In the genomic region with DNA sequence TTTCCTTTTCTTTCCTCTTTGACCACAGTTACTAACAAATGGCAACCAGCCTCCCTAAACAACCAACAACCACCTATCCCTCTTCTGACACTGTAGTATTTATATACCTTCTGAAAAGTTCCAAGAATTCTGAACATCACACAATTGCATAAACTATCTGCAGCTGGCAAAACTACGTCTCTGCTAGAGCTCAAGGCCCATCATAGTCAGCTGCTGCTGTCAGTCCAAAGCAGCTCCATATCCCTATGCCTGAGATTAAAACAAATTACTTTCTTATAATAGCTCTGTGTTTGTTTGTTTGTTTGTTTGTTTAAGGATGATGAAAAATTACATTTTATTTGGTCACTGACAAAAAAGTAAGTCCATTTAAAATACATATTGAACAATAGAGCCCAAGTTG, we compare ENCODE assay signal across 32 mouse cellular contexts. TPM values are rescaled to one million over a fixed set of nuclear protein-coding genes. Genes with fewer than 3 reads are reported as not detected.
"Had no signal": no experiment of that assay in that cellular context is flagged by ENCODE, and none has a peak within 500 bp of the region (broad histone marks: within the 10 kb centered on the region; RNA-seq: fewer than 3 reads in every experiment).

No protein-coding gene starts in this region.

- H3K4me1 ChIP-seq: embryonic facial prominence, embryonic 12.5 days; embryonic facial prominence, embryonic 13.5 days; embryonic facial prominence, embryonic 15.5 days; forebrain, embryonic 10.5 days; forebrain, embryonic 12.5 days; forebrain, embryonic 13.5 days; forebrain, embryonic 15.5 days had no signal

- H3K27ac ChIP-seq: embryonic facial prominence, embryonic 12.5 days; embryonic facial prominence, embryonic 13.5 days; embryonic facial prominence, embryonic 15.5 days; forebrain, embryonic 10.5 days; forebrain, embryonic 12.5 days; forebrain, embryonic 13.5 days; forebrain, embryonic 15.5 days; gastrocnemius, adult 2 months; heart, adult 2 months had no signal

- H3K36me3 ChIP-seq: embryonic facial prominence, embryonic 12.5 days; embryonic facial prominence, embryonic 13.5 days; embryonic facial prominence, embryonic 15.5 days; forebrain, embryonic 10.5 days; forebrain, embryonic 12.5 days; forebrain, embryonic 15.5 days had no signal

- H3K4me2 ChIP-seq: embryonic facial prominence, embryonic 12.5 days; embryonic facial prominence, embryonic 13.5 days; embryonic facial prominence, embryonic 15.5 days; forebrain, embryonic 12.5 days; forebrain, embryonic 13.5 days; forebrain, embryonic 15.5 days had no signal

- ATAC-seq: forebrain, embryonic 13.5 days; forebrain, embryonic 14.5 days; forebrain, embryonic 15.5 days; forebrain, embryonic 16.5 days; forebrain, postnatal 0 days had no signal

- H3K9ac ChIP-seq: embryonic facial prominence, embryonic 12.5 days; embryonic facial prominence, embryonic 13.5 days; embryonic facial prominence, embryonic 15.5 days; forebrain, embryonic 12.5 days; forebrain, embryonic 13.5 days; forebrain, embryonic 15.5 days; forebrain, postnatal 0 days had no signal

- H3K27me3 ChIP-seq: embryonic facial prominence, embryonic 12.5 days; embryonic facial prominence, embryonic 13.5 days; embryonic facial prominence, embryonic 15.5 days; forebrain, embryonic 12.5 days; forebrain, embryonic 13.5 days; forebrain, embryonic 15.5 days had no signal

- H3K9me3 ChIP-seq: embryonic facial prominence, embryonic 12.5 days; embryonic facial prominence, embryonic 13.5 days; embryonic facial prominence, embryonic 15.5 days; forebrain, embryonic 10.5 days; forebrain, embryonic 12.5 days; forebrain, embryonic 13.5 days; forebrain, embryonic 15.5 days had no signal

- DNase-seq: cerebellum, adult 2 months; cerebellum, adult 8-10 months; cerebellum, adult 9-10 months; cerebellum, adult 9-11 months; cerebellum, postnatal 10 days; cerebellum, postnatal 14 days; cerebellum, postnatal 25 days; cerebellum, postnatal 36 days; embryo, embryonic 11 days; forebrain, postnatal 0 days; gastrocnemius, adult 2 months; gastrocnemius, postnatal 10 days; gastrocnemius, postnatal 14 days; gastrocnemius, postnatal 25 days; gastrocnemius, postnatal 36 days; heart, adult 11 months; heart, adult 18-20 months; heart, adult 2 months had no signal

- H3K4me3 ChIP-seq: embryonic facial prominence, embryonic 12.5 days; embryonic facial prominence, embryonic 13.5 days; embryonic facial prominence, embryonic 15.5 days; erythroblast, embryonic 14.5 days; forebrain, embryonic 10.5 days; forebrain, embryonic 12.5 days; forebrain, embryonic 13.5 days; forebrain, embryonic 15.5 days; gastrocnemius, adult 2 months; heart, adult 2 months had no signal

RNA-seq across cellular contexts. Expression of a gene that starts 48.5 kb away (rescaled TPM):
- polyA plus RNA-seq: cerebellum, adult 2 months; cortical plate, adult 2 months; embryonic facial prominence, embryonic 11.5 days; embryonic facial prominence, embryonic 12.5 days; embryonic facial prominence, embryonic 13.5 days; embryonic facial prominence, embryonic 15.5 days; erythroblast, embryonic 14.5 days; forebrain, embryonic 10.5 days; forebrain, embryonic 11.5 days; forebrain, embryonic 12.5 days; forebrain, embryonic 13.5 days; forebrain, embryonic 14.5 days; forebrain, embryonic 15.5 days; forebrain, embryonic 16.5 days; forebrain, postnatal 0 days; frontal cortex, adult 2 months had no signal
